In the genomic region with DNA sequence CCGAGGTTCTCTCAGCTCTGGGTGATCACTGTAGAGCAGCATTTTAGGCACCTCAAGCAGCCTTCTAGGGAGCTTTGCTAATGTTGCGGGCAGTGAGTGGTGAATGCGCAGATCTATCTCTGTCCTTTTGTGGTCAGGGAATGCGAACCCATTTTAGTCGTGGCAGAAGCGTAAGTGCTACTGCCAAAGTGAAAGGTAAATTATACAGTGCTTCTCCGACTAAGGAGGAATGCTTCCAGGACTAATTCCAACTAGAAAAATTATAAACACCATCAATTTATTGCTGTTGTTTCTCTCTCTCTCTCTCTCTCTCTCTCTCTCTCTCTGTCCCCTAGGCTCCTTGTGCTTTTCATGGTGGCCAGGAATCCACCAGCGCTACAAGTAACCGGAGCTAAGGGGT, we compare ENCODE assay signal across 8 mouse cellular contexts. TPM values are rescaled to one million over a fixed set of nuclear protein-coding genes. Genes with fewer than 3 reads are reported as not detected.
DNase-seq lines count a peak whose midpoint lies in the region; ATAC-seq and TF ChIP-seq lines count a peak whose summit lies in the region.

Gene Bloc1s1, minus strand, starts transcription at position 101 of the 400 bp plus-strand sequence.

- no peaks in the 10 kb centered on the region for H3K36me3 ChIP-seq in ES-Bruce4 (ENCODE audit: control insufficient read depth, insufficient read depth, low read length, poor library complexity, severe bottlenecking)
- no peaks in the 10 kb centered on the region for H3K36me3 ChIP-seq in forebrain, embryonic 10.5 days (replicated peaks)
- no peaks in the 10 kb centered on the region; the same call in 1 of the 2 replicates for H3K36me3 ChIP-seq in limb, embryonic 15.5 days
- no peaks in the 10 kb centered on the region for H3K36me3 ChIP-seq in stomach, embryonic 15.5 days

- peaks cover 34% of the 10 kb centered on the region for H3K4me1 ChIP-seq in cerebellum, adult 2 months (ENCODE audit: control insufficient read depth, insufficient read depth, low read length)
- H3K4me1 ChIP-seq in ES-Bruce4 (ENCODE audit: control insufficient read depth, insufficient read depth, low read length) = peaks cover 3% of the 10 kb centered on the region
- peaks cover 49% of the 10 kb centered on the region for H3K4me1 ChIP-seq in forebrain, embryonic 10.5 days
- H3K4me1 ChIP-seq in limb, embryonic 15.5 days = peaks cover 49% of the 10 kb centered on the region
- peaks cover 47% of the 10 kb centered on the region for H3K4me1 ChIP-seq in stomach, embryonic 15.5 days

- no peak for TF ChIP-seq CTCF in cerebellum, adult 2 months (IDR thresholded peaks at IDR 0.05; ENCODE audit: borderline replicate concordance, insufficient read depth, low read depth, low read length)
- no peak for TF ChIP-seq CTCF in ES-Bruce4 (IDR thresholded peaks at IDR 0.05; ENCODE audit: low read depth, low read length)

- peak within 1 kb of the TSS; percentile 69 for H3K4me3 ChIP-seq in cerebellum, adult 2 months (replicated peaks; ENCODE audit: insufficient read depth, low read depth, low read length)
- H3K4me3 ChIP-seq in ES-Bruce4 (ENCODE audit: low read depth, low read length) = peak within 1 kb of the TSS; percentile 74
- H3K4me3 ChIP-seq in forebrain, embryonic 10.5 days = peak within 1 kb of the TSS; percentile 91
- peak within 1 kb of the TSS; percentile 70 for H3K4me3 ChIP-seq in limb, embryonic 15.5 days
- peak within 1 kb of the TSS; percentile 93 for H3K4me3 ChIP-seq in stomach, embryonic 15.5 days (replicated peaks)

- peak within 1 kb of the TSS; percentile 71 for H3K4me2 ChIP-seq in limb, embryonic 15.5 days
- H3K4me2 ChIP-seq in stomach, embryonic 15.5 days = peak within 1 kb of the TSS; percentile 89

- WGBS in cerebellum, adult 2 months = 31% methylated on average over 9 of the region's 9 CpGs
- WGBS in forebrain, embryonic 10.5 days = 74% methylated on average over 9 of the region's 9 CpGs
- 64% methylated on average over 9 of the region's 9 CpGs for WGBS in limb, embryonic 15.5 days
- WGBS in stomach, embryonic 15.5 days = 51% methylated on average over 9 of the region's 9 CpGs

- no peak for ATAC-seq in limb, embryonic 15.5 days (ENCODE audit: insufficient number of reproducible peaks, low FRiP score, low TSS enrichment, low read depth)
- no peak for ATAC-seq in stomach, embryonic 15.5 days (ENCODE audit: insufficient read depth, low FRiP score, low read depth)

- peak within 1 kb of the TSS; percentile 50 for H3K9ac ChIP-seq in ES-Bruce4 (ENCODE audit: low read depth, poor library complexity, severe bottlenecking)
- H3K9ac ChIP-seq in limb, embryonic 15.5 days = peak within 1 kb of the TSS; percentile 66
- peak within 1 kb of the TSS; percentile 82 for H3K9ac ChIP-seq in stomach, embryonic 15.5 days

- no peaks in the 10 kb centered on the region for H3K27me3 ChIP-seq in cerebellum, adult 2 months (ENCODE audit: control insufficient read depth, insufficient read depth, low read length)
- no peaks in the 10 kb centered on the region for H3K27me3 ChIP-seq in ES-Bruce4 (ENCODE audit: control insufficient read depth, insufficient read depth, low read length, poor library complexity, severe bottlenecking)
- peaks cover 23% of the 10 kb centered on the region for H3K27me3 ChIP-seq in forebrain, embryonic 10.5 days (ENCODE audit: poor library complexity, severe bottlenecking)
- no peaks in the 10 kb centered on the region for H3K27me3 ChIP-seq in limb, embryonic 15.5 days
- no peaks in the 10 kb centered on the region for H3K27me3 ChIP-seq in stomach, embryonic 15.5 days (replicated peaks)

- DNase-seq in cerebellum, adult 2 months = no peak
- no peak for DNase-seq in cerebellum, postnatal 10 days
- no peak for DNase-seq in forebrain, embryonic 10.5 days (ENCODE audit: extremely low spot score, low spot score)
- no peak for DNase-seq in heart, postnatal 4 days
- DNase-seq in ovary, postnatal 10 days (ENCODE audit: low spot score) = no peak

- no peak for TF ChIP-seq EP300 in ES-Bruce4 (IDR thresholded peaks at IDR 0.05; ENCODE audit: insufficient read depth, low read depth, low read length)

- H3K9me3 ChIP-seq in ES-Bruce4 (replicated peaks; ENCODE audit: control insufficient read depth, insufficient read depth, low read length, poor library complexity, severe bottlenecking) = no peaks in the 10 kb centered on the region
- H3K9me3 ChIP-seq in forebrain, embryonic 10.5 days = no peaks in the 10 kb centered on the region
- no peaks in the 10 kb centered on the region for H3K9me3 ChIP-seq in limb, embryonic 15.5 days
- no peaks in the 10 kb centered on the region for H3K9me3 ChIP-seq in stomach, embryonic 15.5 days

- no peak for TF ChIP-seq POLR2A in cerebellum, adult 2 months (IDR thresholded peaks at IDR 0.05; ENCODE audit: borderline replicate concordance, insufficient read depth, low read length)
- TF ChIP-seq POLR2A in ES-Bruce4 (IDR thresholded peaks at IDR 0.05; ENCODE audit: insufficient read depth, low read length) = no peak

- H3K27ac ChIP-seq in cerebellum, adult 2 months (ENCODE audit: insufficient read depth, low read length) = peak within 1 kb of the TSS; percentile 93
- no peak within 1 kb of the TSS for H3K27ac ChIP-seq in ES-Bruce4 (ENCODE audit: insufficient read depth, low read length)
- peak within 1 kb of the TSS; percentile 93 for H3K27ac ChIP-seq in forebrain, embryonic 10.5 days
- peak within 1 kb of the TSS; percentile 95 for H3K27ac ChIP-seq in limb, embryonic 15.5 days
- peak within 1 kb of the TSS; percentile 98 for H3K27ac ChIP-seq in stomach, embryonic 15.5 days

RNA-seq across cellular contexts. Expression of gene Bloc1s1, which starts in this region (rescaled TPM):
- polyA plus RNA-seq in cerebellum, adult 2 months (2012; rRNA removed) = 350 and 357 TPM in 2 replicates
- polyA plus RNA-seq in ES-Bruce4 (2011; ENCODE audit: insufficient read depth, insufficient read length, low read depth, missing spikeins) = 36.7 and 44.5 TPM in 2 replicates
- 166 and 178 TPM in 2 replicates for polyA plus RNA-seq in forebrain, embryonic 10.5 days (2016; fragmentation: Nextera tagmentation; extraction: Ambion mirVana)
- total RNA-seq in heart, postnatal 4 days (2021) = 100 to 1,000 TPM; 152 to 180 TPM
- 225 and 234 TPM in 2 replicates for polyA plus RNA-seq in limb, embryonic 15.5 days (2015; fragmentation: Nextera tagmentation; extraction: Ambion mirVana)
- polyA plus RNA-seq in stomach, embryonic 15.5 days (2015; fragmentation: Nextera tagmentation; extraction: Ambion mirVana) = 190 and 208 TPM in 2 replicates
